Mouse (Mus musculus) myocyte (in vitro differentiated cells): Measurements from ENCODE around the gene Dph6.

Source experiments
- CEBPB ChIP-seq: IDR thresholded peaks from 2 replicates; pipeline ENCODE4 v1.6.1; 2011; ENCODE audit warnings: mild to moderate bottlenecking, moderate library complexity; ENCODE audit not compliant: poor library complexity, insufficient read depth, severe bottlenecking
- E2F4 ChIP-seq: IDR thresholded peaks from one replicate; pipeline ENCODE4 v1.6.1; 2011; ENCODE audit warnings: mild to moderate bottlenecking, control low read depth, moderate library complexity; ENCODE audit not compliant: insufficient read depth
- MAX ChIP-seq: IDR thresholded peaks from one replicate; pipeline ENCODE4 v1.6.1; 2011; ENCODE audit warnings: low read depth, mild to moderate bottlenecking, control low read depth
- MYOG ChIP-seq, 3 experiments: IDR thresholded peaks; one replicate each; pipeline ENCODE4 v1.6.1; 2011; ENCODE audit warnings: control low read depth in 2 of 3, low read depth in 2 of 3, mild to moderate bottlenecking in 2 of 3; ENCODE audit not compliant: insufficient read length in 2 of 3, control insufficient read depth in 1 of 3, insufficient read depth in 1 of 3
- POLR2A ChIP-seq: IDR thresholded peaks from one replicate; pipeline ENCODE4 v1.6.1; 2011; ENCODE audit warnings: low read depth, mild to moderate bottlenecking, control low read depth, moderate library complexity; ENCODE audit not compliant: insufficient read length
- POLR2AphosphoS2 ChIP-seq: IDR thresholded peaks from one replicate; pipeline ENCODE4 v1.6.1; 2011; ENCODE audit warnings: low read depth, control low read depth; ENCODE audit not compliant: insufficient read length
- TCF12 ChIP-seq: IDR thresholded peaks from one replicate; pipeline ENCODE4 v1.6.1; 2011; ENCODE audit warnings: mild to moderate bottlenecking, control low read depth; ENCODE audit not compliant: poor library complexity, insufficient read depth, severe bottlenecking
- USF1 ChIP-seq: IDR thresholded peaks from one replicate; pipeline ENCODE4 v1.6.1; 2011; ENCODE audit warnings: low read depth, mild to moderate bottlenecking, control low read depth, moderate library complexity

DNA sequence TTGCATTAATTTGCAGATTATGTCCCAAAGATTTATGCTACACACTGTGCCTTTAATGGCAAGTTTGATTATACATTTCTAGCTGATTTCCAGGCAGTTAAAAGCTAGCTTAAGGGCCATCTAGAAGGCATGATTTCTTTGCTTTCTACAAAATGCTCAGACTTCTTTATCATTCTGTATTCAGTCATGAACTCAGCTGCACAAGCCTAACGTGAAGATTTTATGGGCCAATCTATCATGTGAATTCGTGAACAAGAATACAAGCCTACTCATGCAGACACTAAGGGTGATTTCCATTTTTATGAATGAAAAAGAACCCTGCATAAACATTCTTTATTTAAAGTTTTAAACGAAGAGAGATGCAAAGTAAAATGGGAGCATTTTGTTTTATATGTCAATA, 162.4 kb downstream of the Dph6 start:
- TF ChIP-seq POLR2A (no peak), MAX (no peak), USF1 (no peak), POLR2AphosphoS2 (no peak), TCF12 (no peak), E2F4 (no peak), MYOG (IDR thresholded peaks at IDR 0.05; ENCODE audit: control insufficient read depth in 1 of 3, insufficient read depth in 1 of 3, insufficient read length in 2 of 3, low read depth in 2 of 3) (no peak), CEBPB (no peak)
